Mouse (Mus musculus) cerebellum, adult 2 months (tissue): Measurements from ENCODE around the gene Myl3. TPM values are rescaled to one million over a fixed set of nuclear protein-coding genes. Genes with fewer than 3 reads are reported as not detected.
A peak's percentile ranks its signal among the peaks of the same experiment; 100 is the strongest.

Experiments
- DNase-seq, 2 experiments: peaks; one replicate each; pipeline ENCODE4 v3.0.0; 2021
- H3K27ac ChIP-seq: fragments of 200-500 bp; 2 replicates; pipeline ENCODE4 v1.5.1; 2012; ENCODE audit warnings: low read length, control low read depth, inconsistent platforms; ENCODE audit not compliant: insufficient read depth
- H3K27me3 ChIP-seq: fragments of 200-500 bp; 2 replicates; pipeline ENCODE4 v1.6.1; 2012; ENCODE audit warnings: inconsistent platforms, mild to moderate bottlenecking, low read length, moderate library complexity; ENCODE audit not compliant: control insufficient read depth, insufficient read depth
- H3K4me1 ChIP-seq: fragments of 200-500 bp; 2 replicates; pipeline ENCODE4 v1.6.1; 2011; ENCODE audit warnings: low read length; ENCODE audit not compliant: control insufficient read depth, insufficient read depth
- H3K4me3 ChIP-seq: fragments of 200-500 bp; replicated peaks from 2 replicates; pipeline ENCODE3; 2011; ENCODE audit warnings: mild to moderate bottlenecking, low read depth, low read length, control low read depth; ENCODE audit not compliant: insufficient read depth
- CTCF ChIP-seq: fragments of 200-500 bp; IDR thresholded peaks from 2 replicates; pipeline ENCODE4 v1.5.1; 2011; ENCODE audit warnings: low read depth, mild to moderate bottlenecking, control low read depth, low read length, moderate library complexity, borderline replicate concordance; ENCODE audit not compliant: insufficient read depth
- POLR2A ChIP-seq: fragments of 200-500 bp; IDR thresholded peaks from 2 replicates; pipeline ENCODE4 v1.6.1; 2011; ENCODE audit warnings: low read length, control low read depth, borderline replicate concordance; ENCODE audit not compliant: insufficient read depth
- WGBS: fragments of 180-500 bp; shearing (Covaris S2); methylation state at CpG from one replicate; pipeline ENCODE4 v1.1.7; 2018; 5-methylcytosine and 5-hydroxymethylcytosine counted together
- polyA plus RNA-seq: library from polyadenylated mRNA; depleted of rRNA; stranded (reverse); fragments of >200 nt; gene quantifications from 2 replicates; pipeline ENCODE4 v1.2.3, GENCODE M21; 2012

The Myl3 gene
- polyA plus RNA-seq, 1 experiment = 0.51 TPM

- 77% methylated on average over 10 of the region's 10 CpGs for WGBS
- Histone ChIP-seq H3K4me3 (no peak overlapping the region), H3K4me1 (no peaks in the 10 kb centered on the region), H3K27me3 (no peaks in the 10 kb centered on the region), H3K27ac (no peak overlapping the region)
- TF ChIP-seq POLR2A = no peak
- DNase-seq = no peak
Observed at GRCm38 (mm10) chr9:110775269-110776022, 33.8 kb downstream of the Myl3 start.

GRCm38 (mm10) chr9:110778100-110778499, 36.4 kb downstream of the Myl3 start:
- Histone ChIP-seq H3K4me3 (no peak overlapping the region), H3K27ac (no peak overlapping the region), H3K4me1 (no peaks in the 10 kb centered on the region), H3K27me3 (no peaks in the 10 kb centered on the region)
- DNase-seq = no peak
- 37% methylated on average over 1 of the region's 1 CpGs for WGBS
- TF ChIP-seq CTCF (no peak), POLR2A (no peak)

DNA sequence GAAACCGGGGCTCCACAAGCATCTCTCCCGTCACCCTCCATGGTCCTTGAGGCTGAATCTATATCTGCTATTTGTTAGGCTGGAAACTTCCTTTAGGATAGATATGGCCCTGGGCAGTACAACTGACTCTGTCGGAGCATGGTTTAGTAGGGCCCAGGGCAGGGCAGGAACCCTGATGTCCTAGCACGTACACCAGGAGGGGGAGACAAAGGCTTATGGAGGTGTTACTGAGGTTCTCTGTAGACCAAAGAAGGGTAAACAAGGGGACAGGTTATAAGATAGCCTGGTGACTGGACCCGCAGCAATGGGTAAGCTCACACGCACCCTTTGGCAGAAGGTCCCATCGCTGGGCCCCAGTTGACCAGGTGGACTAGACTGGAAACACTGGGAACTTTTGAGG, 36.9 kb downstream of the Myl3 start:
- DNase-seq = no peak
- TF ChIP-seq CTCF = no peak
- TF ChIP-seq POLR2A = no peak
- Histone ChIP-seq H3K27me3 (no peaks in the 10 kb centered on the region), H3K27ac (no peak overlapping the region), H3K4me1 (no peaks in the 10 kb centered on the region), H3K4me3 (no peak overlapping the region)
- 77% methylated on average over 7 of the region's 7 CpGs for WGBS

GRCm38 (mm10) chr9:110779242-110779913, 37.7 kb downstream of the Myl3 start:
- TF ChIP-seq POLR2A (no peak), CTCF (peak; percentile 13; the same call in 1 of the 2 replicates)
- H3K4me3 ChIP-seq = no peak overlapping the region
- H3K27me3 ChIP-seq = no peaks in the 10 kb centered on the region
- no peak overlapping the region for H3K27ac ChIP-seq
- no peaks in the 10 kb centered on the region for H3K4me1 ChIP-seq
- no peak for DNase-seq
- WGBS = 72% methylated on average over 5 of the region's 5 CpGs

DNA sequence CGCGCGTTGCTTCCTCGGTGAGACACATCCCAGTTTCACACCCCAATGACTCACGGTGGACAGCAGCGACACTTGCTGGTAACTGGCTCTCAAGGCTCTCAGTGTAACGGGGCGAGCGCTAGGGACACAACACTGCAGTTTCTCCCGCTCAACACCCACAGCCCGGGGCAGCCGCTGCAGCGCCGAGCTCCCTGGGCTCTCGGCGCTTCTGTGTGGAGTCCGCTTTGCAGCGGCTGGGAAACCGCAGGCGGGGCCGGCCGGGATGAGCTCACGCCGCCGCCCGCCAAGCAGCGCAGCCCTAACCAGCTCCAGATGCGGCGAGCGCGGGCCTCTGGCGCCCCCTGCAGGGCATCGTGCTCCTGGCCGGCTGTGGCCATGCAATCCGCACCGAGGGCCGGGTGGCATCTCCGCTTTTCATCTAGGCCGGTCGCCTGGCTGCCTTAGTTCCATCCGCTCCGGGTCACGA, 39.6 kb downstream of the Myl3 start:
- H3K4me1 ChIP-seq = no peaks in the 10 kb centered on the region
- no peaks in the 10 kb centered on the region for H3K27me3 ChIP-seq
- TF ChIP-seq POLR2A (no peak), CTCF (peak; percentile 71)
- peak overlapping the region; percentile 68 for H3K4me3 ChIP-seq
- DNase-seq = peak; percentile 90 to 96
- H3K27ac ChIP-seq = no peak overlapping the region
- WGBS = 2% methylated on average over 43 of the region's 43 CpGs

DNA sequence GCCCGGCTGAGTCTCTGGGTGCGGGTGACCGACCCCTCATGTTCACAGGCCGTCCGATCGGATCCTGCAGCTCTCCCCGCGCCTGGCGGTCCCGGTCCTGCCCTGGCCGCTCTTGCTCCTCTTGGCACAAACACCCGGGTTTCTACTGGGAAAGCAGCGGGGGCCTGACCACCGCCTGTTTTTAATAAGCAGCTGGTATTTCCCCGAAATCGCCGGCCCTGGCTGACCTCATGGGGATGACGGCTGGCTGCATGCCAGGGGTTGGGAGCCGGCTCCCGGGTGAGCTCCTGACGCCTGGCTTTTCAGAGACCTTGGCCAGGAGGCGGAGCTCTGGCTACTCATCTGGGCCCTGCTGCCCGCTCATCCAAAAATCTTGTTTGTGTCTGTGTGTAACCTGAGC, 40.1 kb downstream of the Myl3 start:
- TF ChIP-seq CTCF (no peak), POLR2A (no peak)
- Histone ChIP-seq H3K27ac (no peak overlapping the region), H3K4me1 (no peaks in the 10 kb centered on the region), H3K4me3 (peak overlapping the region; percentile 68), H3K27me3 (no peaks in the 10 kb centered on the region)
- under 1% methylated on average over 23 of the region's 23 CpGs for WGBS
- peak; percentile 83 to 86 for DNase-seq

- no peak for DNase-seq
- WGBS = 86% methylated on average over 1 of the region's 1 CpGs
Observed at GRCm38 (mm10) chr9:110783611-110784010, 42.0 kb downstream of the Myl3 start.

DNA sequence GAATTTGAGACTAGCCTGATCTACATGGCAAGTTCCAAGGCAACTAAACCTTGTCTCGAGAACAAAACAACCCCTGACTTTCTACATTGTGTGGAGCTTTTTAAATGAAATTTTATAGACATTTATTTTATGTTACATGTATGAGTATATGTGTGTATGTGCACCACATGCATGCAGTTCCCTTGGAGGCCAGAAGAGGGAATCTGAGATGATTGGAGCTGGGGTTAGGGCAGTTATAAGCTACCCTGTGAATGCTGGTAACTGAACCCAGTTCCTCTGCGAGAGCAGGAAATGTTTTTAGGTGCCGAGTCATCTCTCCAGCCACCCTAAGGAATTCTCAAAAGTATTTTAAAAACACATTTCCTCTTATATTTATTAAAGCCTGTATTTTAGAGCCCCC, 46.5 kb downstream of the Myl3 start:
- no peak overlapping the region for H3K4me3 ChIP-seq
- H3K27ac ChIP-seq = no peak overlapping the region
- no peak for TF ChIP-seq POLR2A
- no peak for TF ChIP-seq CTCF
- WGBS = 95% methylated on average over 3 of the region's 3 CpGs
- DNase-seq = no peak
- H3K4me1 ChIP-seq = no peaks in the 10 kb centered on the region
- H3K27me3 ChIP-seq = no peaks in the 10 kb centered on the region

More at GRCm38 (mm10) chr9:110783611-110784010, 42.0 kb downstream of the Myl3 start:
- Histone ChIP-seq H3K4me1 (no peaks in the 10 kb centered on the region), H3K4me3 (no peak overlapping the region), H3K27ac (no peak overlapping the region), H3K27me3 (no peaks in the 10 kb centered on the region)
- TF ChIP-seq POLR2A = no peak
- no peak for TF ChIP-seq CTCF
